ENCODE assay signal across 26 mouse cellular contexts in genomic region chrX:99275536-99275935, GRCm38 (mm10).
DNase-seq lines count a peak whose midpoint lies in the region; ATAC-seq and TF ChIP-seq lines count a peak whose summit lies in the region.
"Had no signal": no experiment of that assay in that cellular context is flagged by ENCODE, and none has a peak within 500 bp of the region (broad histone marks: within the 10 kb centered on the region; RNA-seq: fewer than 3 reads in every experiment).

No protein-coding gene starts in this region.

- peaks cover 62% of the 10 kb centered on the region for H3K27me3 ChIP-seq in kidney, embryonic 15.5 days
- H3K27me3 ChIP-seq in lung, embryonic 14.5 days (ENCODE audit: insufficient read depth, low read length) = peaks cover 3% of the 10 kb centered on the region
- 0 out of 2 replicates have a peak, but pooled peaks cover 3% of the 10 kb centered on the region for H3K27me3 ChIP-seq in lung, postnatal 0 days (replicated peaks; ENCODE audit: insufficient read depth, low read length)

- no peak overlapping the region for H3K27ac ChIP-seq in kidney, embryonic 15.5 days
- H3K27ac ChIP-seq in lung, embryonic 14.5 days (ENCODE audit: low read depth) = no peak overlapping the region
- no peak overlapping the region for H3K27ac ChIP-seq in lung, postnatal 0 days (ENCODE audit: low read length)
- H3K27ac ChIP-seq: forebrain, embryonic 13.5 days; hindbrain, embryonic 13.5 days; kidney, postnatal 0 days; layer of hippocampus, adult 2 months; limb, embryonic 13.5 days; stomach, embryonic 15.5 days had no signal

- H3K9ac ChIP-seq in kidney, embryonic 15.5 days = no peak overlapping the region
- no peak overlapping the region for H3K9ac ChIP-seq in lung, embryonic 14.5 days
- H3K9ac ChIP-seq in lung, postnatal 0 days (replicated peaks; ENCODE audit: low read depth) = no peak overlapping the region
- H3K9ac ChIP-seq: forebrain, embryonic 13.5 days; hindbrain, embryonic 13.5 days; limb, embryonic 13.5 days; stomach, embryonic 15.5 days had no signal

- no peak overlapping the region for H3K4me2 ChIP-seq in kidney, embryonic 15.5 days
- no peak overlapping the region for H3K4me2 ChIP-seq in lung, embryonic 14.5 days
- no peak overlapping the region for H3K4me2 ChIP-seq in lung, postnatal 0 days (replicated peaks; ENCODE audit: low read depth, low read length)
- H3K4me2 ChIP-seq: forebrain, embryonic 13.5 days; heart, embryonic 11.5 days; hindbrain, embryonic 13.5 days; limb, embryonic 13.5 days; liver, embryonic 11.5 days; midbrain, embryonic 11.5 days; stomach, embryonic 15.5 days had no signal

- H3K4me3 ChIP-seq in kidney, embryonic 15.5 days (replicated peaks) = no peak overlapping the region
- H3K4me3 ChIP-seq in lung, embryonic 14.5 days (ENCODE audit: low read depth, low read length) = no peak overlapping the region
- H3K4me3 ChIP-seq in lung, postnatal 0 days (ENCODE audit: low read depth, low read length) = no peak overlapping the region
- H3K4me3 ChIP-seq: forebrain, embryonic 13.5 days; hindbrain, embryonic 13.5 days; layer of hippocampus, adult 2 months; limb, embryonic 13.5 days; stomach, embryonic 15.5 days had no signal

- no peak; the same call in 1 of the 2 replicates for ATAC-seq in kidney, embryonic 15.5 days (replicated peaks; ENCODE audit: low FRiP score)
- no peak for ATAC-seq in lung, embryonic 14.5 days (ENCODE audit: insufficient read depth)
- ATAC-seq in lung, postnatal 0 days = no peak
- ATAC-seq: CD4-positive, CD25-positive, alpha-beta regulatory T cell, adult 4 months; forebrain, embryonic 13.5 days; midbrain, embryonic 16.5 days had no signal

- H3K36me3 ChIP-seq in kidney, embryonic 15.5 days = no peaks in the 10 kb centered on the region
- H3K36me3 ChIP-seq in lung, embryonic 14.5 days (ENCODE audit: insufficient read depth) = no peaks in the 10 kb centered on the region
- H3K36me3 ChIP-seq in lung, postnatal 0 days (ENCODE audit: insufficient read depth, low read length) = no peaks in the 10 kb centered on the region
- H3K36me3 ChIP-seq: hindbrain, embryonic 13.5 days; limb, embryonic 13.5 days; stomach, embryonic 15.5 days had no signal

- TF ChIP-seq CTCF in lung, embryonic 14.5 days (IDR thresholded peaks at IDR 0.05; ENCODE audit: low read depth) = no peak
- no peak for TF ChIP-seq CTCF in lung, postnatal 0 days (IDR thresholded peaks at IDR 0.05)

- TF ChIP-seq EP300 in lung, postnatal 0 days (IDR thresholded peaks at IDR 0.05) = no peak

- WGBS in kidney, embryonic 15.5 days = 45% methylated on average over 5 of the region's 5 CpGs
- WGBS in lung, embryonic 14.5 days = 58% methylated on average over 5 of the region's 5 CpGs
- WGBS in lung, postnatal 0 days = 47% methylated on average over 5 of the region's 5 CpGs

- peaks cover 4% of the 10 kb centered on the region; the same call in 1 of the 2 replicates for H3K4me1 ChIP-seq in kidney, embryonic 15.5 days
- no peaks in the 10 kb centered on the region for H3K4me1 ChIP-seq in lung, embryonic 14.5 days (ENCODE audit: insufficient read depth)
- no peaks in the 10 kb centered on the region for H3K4me1 ChIP-seq in lung, postnatal 0 days (ENCODE audit: insufficient read depth, low read depth, low read length)
- H3K4me1 ChIP-seq: forebrain, embryonic 13.5 days; hindbrain, embryonic 13.5 days; limb, embryonic 13.5 days; stomach, embryonic 15.5 days had no signal

- no peaks in the 10 kb centered on the region for H3K9me3 ChIP-seq in kidney, embryonic 15.5 days (replicated peaks)
- no peaks in the 10 kb centered on the region for H3K9me3 ChIP-seq in lung, embryonic 14.5 days (ENCODE audit: low read depth, low read length)
- H3K9me3 ChIP-seq in lung, postnatal 0 days (ENCODE audit: low read length) = no peaks in the 10 kb centered on the region
- H3K9me3 ChIP-seq: forebrain, embryonic 13.5 days; hindbrain, embryonic 13.5 days; limb, embryonic 13.5 days; stomach, embryonic 15.5 days had no signal

- peak; percentile 27 for DNase-seq in kidney, adult 9 months
- DNase-seq in lung, embryonic 14.5 days = peak; percentile 30
- no peak for DNase-seq in lung, postnatal 0 days (ENCODE audit: low spot score)
- DNase-seq in adrenal gland, adult 2 months = peak; percentile 71
- DNase-seq in adrenal gland, postnatal 36 days = peak; percentile 65 to 70
- DNase-seq in B cell, adult 2 months = no peak
- DNase-seq: cerebellum, adult 11 months; cerebellum, adult 9-10 months; cerebellum, postnatal 36 days; gastrocnemius, postnatal 25 days; heart, adult 11 months; heart, postnatal 4 days; lung, postnatal 36 days; right cerebral cortex, postnatal 25 days had no signal

Comparison
In these comparisons a context has a peak if more than half of its experiments do, and no peak if none do; other contexts are left out.
1. DNase-seq: peak in kidney, adult 9 months (single experiment), lung, embryonic 14.5 days (single experiment), adrenal gland, adult 2 months (single experiment) and adrenal gland, postnatal 36 days (2 of 2); none in lung, postnatal 0 days (single experiment) and B cell, adult 2 months (0 of 2).